Mouse (Mus musculus) stomach, embryonic 14.5 days (tissue): ENCODE measurements at regions not wholly inside any gene's neighbourhood (a gene's known extent, or its start where the extent isn't known, plus 50 kb on each side); places are given as distances from the start of the nearest gene placed in this dataset.

Experiments used
- ATAC-seq: fragments of 200-750 bp; cut with Nextera tagmentation; 2 replicates; pipeline ENCODE4 v1.8.0; 2017; ENCODE audit warnings: low read depth, moderate TSS enrichment; ENCODE audit not compliant: insufficient number of reproducible peaks, insufficient read depth, low FRiP score
- H3K27ac ChIP-seq: fragments of 300-500 bp; sonication (generic); 2 replicates; pipeline ENCODE4 v1.5.1; 2014; ENCODE audit warnings: mild to moderate bottlenecking, low read length, moderate library complexity, mixed read lengths
- H3K27me3 ChIP-seq: fragments of 300-500 bp; sonication (generic); 2 replicates; pipeline ENCODE4 v1.6.1; 2014; ENCODE audit warnings: low read length, control low read depth, mixed read lengths; ENCODE audit not compliant: control insufficient read depth, insufficient read depth
- H3K36me3 ChIP-seq: fragments of 300-500 bp; sonication (generic); 2 replicates; pipeline ENCODE4 v1.6.1; 2014; ENCODE audit warnings: mild to moderate bottlenecking, control low read depth, low read length, moderate library complexity, mixed read lengths; ENCODE audit not compliant: control insufficient read depth, insufficient read depth
- H3K4me1 ChIP-seq: fragments of 300-500 bp; sonication (generic); 2 replicates; pipeline ENCODE4 v1.6.1; 2014; ENCODE audit warnings: low read length, control low read depth, mixed read lengths; ENCODE audit not compliant: control insufficient read depth, insufficient read depth
- H3K4me2 ChIP-seq: fragments of 300-500 bp; sonication (generic); replicated peaks from 2 replicates; pipeline ENCODE4 v1.6.1; 2014; ENCODE audit warnings: low read depth, low read length, control low read depth
- H3K4me3 ChIP-seq: fragments of 300-500 bp; sonication (generic); 2 replicates; pipeline ENCODE4 v1.5.1; 2014; ENCODE audit warnings: low read depth, low read length, control low read depth
- H3K9ac ChIP-seq: fragments of 300-500 bp; sonication (generic); replicated peaks from 2 replicates; pipeline ENCODE4 v1.6.1; 2014; ENCODE audit warnings: low read depth, mild to moderate bottlenecking, control low read depth, low read length, moderate library complexity, mixed read lengths
- H3K9me3 ChIP-seq: fragments of 300-500 bp; sonication (generic); 2 replicates; pipeline ENCODE4 v1.6.1; 2016; ENCODE audit warnings: low read depth, low read length, control low read depth; ENCODE audit not compliant: control insufficient read depth
- WGBS: fragments of 180-500 bp; shearing (Covaris S2); extraction: QIAGEN DNeasy Blood & Tissue Kit; methylation state at CpG from one replicate; pipeline ENCODE4 v1.1.7; 2014; 5-methylcytosine and 5-hydroxymethylcytosine counted together

- no peak for ATAC-seq
- Histone ChIP-seq H3K27ac (no peak overlapping the region), H3K36me3 (no peaks in the 10 kb centered on the region), H3K4me2 (no peak overlapping the region), H3K4me1 (no peaks in the 10 kb centered on the region), H3K27me3 (no peaks in the 10 kb centered on the region), H3K9ac (no peak overlapping the region), H3K4me3 (no peak overlapping the region), H3K9me3 (no peaks in the 10 kb centered on the region)
- 72% methylated on average over 13 of the region's 13 CpGs for WGBS
Observed at GRCm38 (mm10) chr7:83056101-83056935, 189.2 kb downstream of the Mex3b start.

- H3K27ac ChIP-seq = no peak overlapping the region
- no peaks in the 10 kb centered on the region for H3K9me3 ChIP-seq
- H3K4me1 ChIP-seq = no peaks in the 10 kb centered on the region
- 76% methylated on average over 3 of the region's 3 CpGs for WGBS
- H3K9ac ChIP-seq = no peak overlapping the region
- no peak overlapping the region for H3K4me3 ChIP-seq
- no peaks in the 10 kb centered on the region for H3K36me3 ChIP-seq
- no peak overlapping the region for H3K4me2 ChIP-seq
- no peak for ATAC-seq
- H3K27me3 ChIP-seq = no peaks in the 10 kb centered on the region
Observed at GRCm38 (mm10) chr7:83060318-83060717, 193.2 kb downstream of the Mex3b start.

- ATAC-seq = no peak
- H3K27me3 ChIP-seq = no peaks in the 10 kb centered on the region
Observed at GRCm38 (mm10) chr7:83060733-83061132, 193.6 kb downstream of the Mex3b start.

DNA sequence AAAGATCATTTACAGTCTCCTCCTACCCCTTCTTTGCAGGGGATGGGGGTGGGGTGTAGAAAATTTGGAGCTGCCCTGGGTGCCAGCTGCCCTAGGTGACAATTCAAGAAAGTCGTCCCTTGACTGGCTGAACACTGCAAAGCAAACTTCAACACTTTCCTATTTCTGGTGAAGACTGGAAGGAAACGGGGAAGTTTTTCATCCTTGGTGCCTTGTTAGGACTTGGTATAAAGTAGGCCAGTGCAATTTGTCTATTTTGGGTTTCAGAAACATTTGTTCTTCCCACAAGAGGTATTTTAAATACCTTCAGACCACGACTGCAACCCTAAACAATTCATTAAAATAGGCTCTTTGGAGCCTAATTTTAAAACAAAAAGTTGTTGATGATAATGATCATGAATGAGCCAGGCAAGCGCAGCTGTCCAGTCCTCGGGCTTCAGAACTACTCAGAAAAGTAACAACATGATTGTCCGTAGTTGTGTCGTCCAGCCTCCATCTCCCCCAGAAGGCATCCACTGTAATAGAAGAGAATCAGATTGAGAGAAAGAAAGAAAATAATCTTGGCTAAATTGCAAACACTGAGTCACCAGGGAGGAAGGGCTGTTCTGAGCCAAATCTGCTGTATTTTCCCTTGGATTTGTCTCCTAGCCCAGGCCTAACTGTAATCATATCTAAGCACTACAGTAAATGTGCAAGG is 194.2 kb downstream of the Mex3b start:
- H3K9me3 ChIP-seq = no peaks in the 10 kb centered on the region
- H3K27me3 ChIP-seq = no peaks in the 10 kb centered on the region
- no peak overlapping the region for H3K4me2 ChIP-seq
- H3K27ac ChIP-seq = no peak overlapping the region
- H3K9ac ChIP-seq = no peak overlapping the region
- H3K4me1 ChIP-seq = no peaks in the 10 kb centered on the region
- H3K36me3 ChIP-seq = no peaks in the 10 kb centered on the region
- WGBS = 82% methylated on average over 7 of the region's 7 CpGs
- H3K4me3 ChIP-seq = no peak overlapping the region
- ATAC-seq = no peak

More at GRCm38 (mm10) chr7:83060733-83061132, 193.6 kb downstream of the Mex3b start:
- Histone ChIP-seq H3K4me3 (no peak overlapping the region), H3K4me1 (no peaks in the 10 kb centered on the region), H3K27ac (no peak overlapping the region), H3K4me2 (no peak overlapping the region), H3K9ac (no peak overlapping the region), H3K36me3 (no peaks in the 10 kb centered on the region), H3K9me3 (no peaks in the 10 kb centered on the region)
- 69% methylated on average over 5 of the region's 5 CpGs for WGBS

DNA sequence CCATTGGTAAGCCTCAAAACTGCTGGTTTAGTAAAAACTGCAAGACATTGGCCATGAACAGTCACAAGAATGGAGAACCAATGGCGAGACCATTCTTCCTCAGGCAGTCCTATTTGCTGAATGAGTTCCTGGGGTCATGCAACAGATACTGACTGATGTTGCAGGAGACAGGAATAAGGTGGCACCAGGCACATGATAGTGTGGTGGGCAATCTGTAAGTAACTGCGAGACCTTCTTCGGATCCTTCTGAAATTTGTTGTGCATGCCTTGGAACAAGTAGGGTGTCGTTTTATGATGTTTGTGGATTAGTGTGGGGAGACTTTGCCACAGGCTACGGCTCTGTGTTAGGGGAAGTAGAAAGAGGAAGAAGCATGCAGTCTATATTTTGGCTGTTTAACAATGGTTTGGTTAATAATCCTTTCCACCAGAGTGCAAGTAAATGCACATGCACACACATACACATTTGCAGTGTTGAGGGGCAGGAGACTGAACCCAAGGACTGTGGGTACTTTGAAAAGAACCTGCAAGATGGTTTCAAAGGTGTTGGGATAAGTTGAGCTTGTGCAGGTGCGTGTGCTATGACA is 194.9 kb downstream of the Mex3b start:
- WGBS = 88% methylated on average over 6 of the region's 6 CpGs
- ATAC-seq = no peak

GRCm38 (mm10) chr7:83063559-83063958 is 196.4 kb downstream of the Mex3b start:
- Histone ChIP-seq H3K27ac (no peak overlapping the region), H3K9ac (no peak overlapping the region), H3K27me3 (no peaks in the 10 kb centered on the region), H3K4me2 (no peak overlapping the region), H3K4me1 (no peaks in the 10 kb centered on the region), H3K36me3 (no peaks in the 10 kb centered on the region), H3K9me3 (no peaks in the 10 kb centered on the region), H3K4me3 (no peak overlapping the region)
- WGBS = 78% methylated on average over 3 of the region's 3 CpGs
- ATAC-seq = no peak

More for the DNA sequence above, 194.9 kb downstream of the Mex3b start:
- H3K36me3 ChIP-seq = no peaks in the 10 kb centered on the region
- H3K4me1 ChIP-seq = no peaks in the 10 kb centered on the region
- H3K9me3 ChIP-seq = no peaks in the 10 kb centered on the region
- H3K4me3 ChIP-seq = no peak overlapping the region
- no peaks in the 10 kb centered on the region for H3K27me3 ChIP-seq
- H3K4me2 ChIP-seq = no peak overlapping the region
- H3K9ac ChIP-seq = no peak overlapping the region
- no peak overlapping the region for H3K27ac ChIP-seq

DNA sequence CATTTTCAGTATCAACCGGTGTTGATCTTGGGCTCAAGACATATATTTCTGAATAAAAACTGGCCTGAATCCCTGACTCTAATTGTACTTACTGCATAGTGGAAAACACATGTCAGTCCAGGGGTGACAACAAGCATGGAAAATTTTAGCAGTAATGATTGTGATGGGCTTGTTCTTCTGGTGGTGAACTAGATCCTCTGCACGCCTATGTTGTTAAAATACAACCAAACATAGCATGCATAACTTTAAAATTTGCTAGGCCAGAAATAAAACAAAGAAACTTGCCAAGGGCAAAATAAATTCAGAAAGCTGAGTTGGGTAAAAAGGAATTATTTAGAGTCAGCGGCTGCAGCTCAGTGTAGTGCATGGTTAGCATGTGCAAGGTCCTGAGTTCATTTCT is 198.2 kb downstream of the Mex3b start:
- H3K27ac ChIP-seq = no peak overlapping the region
- ATAC-seq = no peak
- 85% methylated on average over 3 of the region's 3 CpGs for WGBS

DNA sequence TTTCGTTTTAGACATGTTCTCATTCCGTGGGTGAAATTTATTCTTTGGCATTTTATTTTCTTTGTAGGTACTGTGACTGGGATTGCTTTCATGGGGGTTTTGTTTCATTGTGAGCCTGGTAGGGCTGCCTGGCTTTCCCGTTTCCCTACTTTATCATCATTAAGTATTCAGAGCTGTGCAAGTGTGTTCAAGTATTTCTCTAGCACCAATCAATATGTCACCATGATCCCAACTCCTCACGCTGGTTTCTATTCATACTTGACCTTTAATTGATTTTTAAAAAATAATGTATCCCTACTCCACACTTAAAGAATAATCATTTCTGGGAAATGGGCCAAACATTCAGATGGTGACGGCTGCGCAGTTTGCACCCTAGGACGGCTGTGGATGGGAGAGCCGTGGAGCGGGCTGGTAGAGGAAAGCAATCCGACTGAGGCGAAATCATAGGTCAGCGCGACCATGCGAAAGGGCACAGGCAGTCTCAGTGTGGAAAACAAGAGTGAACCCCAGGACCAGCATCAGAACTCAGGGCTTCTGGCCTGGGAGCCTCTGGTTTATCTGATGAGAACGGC is 207.4 kb downstream of the Mex3b start:
- Histone ChIP-seq H3K4me2 (no peak overlapping the region), H3K4me3 (no peak overlapping the region), H3K27ac (no peak overlapping the region), H3K9me3 (no peaks in the 10 kb centered on the region), H3K36me3 (no peaks in the 10 kb centered on the region), H3K4me1 (peaks cover 14% of the 10 kb centered on the region; the same call in 1 of the 2 replicates), H3K27me3 (no peaks in the 10 kb centered on the region), H3K9ac (no peak overlapping the region)
- ATAC-seq = no peak
- 63% methylated on average over 15 of the region's 15 CpGs for WGBS

More for the DNA sequence above, 198.2 kb downstream of the Mex3b start:
- no peaks in the 10 kb centered on the region for H3K36me3 ChIP-seq
- no peaks in the 10 kb centered on the region for H3K9me3 ChIP-seq
- H3K27me3 ChIP-seq = no peaks in the 10 kb centered on the region
- no peak overlapping the region for H3K4me3 ChIP-seq
- no peaks in the 10 kb centered on the region for H3K4me1 ChIP-seq
- no peak overlapping the region for H3K9ac ChIP-seq
- H3K4me2 ChIP-seq = no peak overlapping the region
